Mouse (Mus musculus) thymus, adult 2 months (tissue): ENCODE data around the gene Naa80. TPM values are rescaled to one million over a fixed set of nuclear protein-coding genes. Genes with fewer than 3 reads are reported as not detected.

Experiments used
- DNase-seq: peaks from one replicate; pipeline ENCODE4 v3.0.0; 2021
- H3K27ac ChIP-seq: fragments of 200-500 bp; 2 replicates; pipeline ENCODE4 v1.5.1; 2012; ENCODE audit warnings: low read length, control low read depth; ENCODE audit not compliant: control insufficient read depth, insufficient read depth
- H3K27me3 ChIP-seq: fragments of 200-500 bp; 2 replicates; pipeline ENCODE4 v1.6.1; 2012; ENCODE audit warnings: mild to moderate bottlenecking, low read length, moderate library complexity, mixed read lengths; ENCODE audit not compliant: control insufficient read depth, insufficient read depth
- H3K36me3 ChIP-seq: fragments of 200-500 bp; 2 replicates; pipeline ENCODE4 v1.6.1; 2012; ENCODE audit warnings: mild to moderate bottlenecking, low read length, moderate library complexity; ENCODE audit not compliant: control insufficient read depth, insufficient read depth
- H3K4me1 ChIP-seq: fragments of 200-500 bp; replicated peaks from 2 replicates; pipeline ENCODE4 v1.6.1; 2012; ENCODE audit warnings: low read length; ENCODE audit not compliant: control insufficient read depth, insufficient read depth
- H3K4me3 ChIP-seq: fragments of 200-500 bp; 2 replicates; pipeline ENCODE4 v1.5.1; 2012; ENCODE audit warnings: mild to moderate bottlenecking, low read length, control low read depth, moderate library complexity; ENCODE audit not compliant: control insufficient read depth, insufficient read depth
- CTCF ChIP-seq: fragments of 200-500 bp; IDR thresholded peaks from 2 replicates; pipeline ENCODE4 v1.5.1; 2012; ENCODE audit warnings: mild to moderate bottlenecking, control low read depth, low read length, moderate library complexity, borderline replicate concordance; ENCODE audit not compliant: control insufficient read depth, poor library complexity, insufficient read depth; ENCODE audit errors: extremely low read depth
- POLR2A ChIP-seq: fragments of 200-500 bp; IDR thresholded peaks from 2 replicates; pipeline ENCODE4 v1.6.1; 2012; ENCODE audit warnings: mild to moderate bottlenecking, low read length, control low read depth, moderate library complexity; ENCODE audit not compliant: control insufficient read depth, poor library complexity, insufficient read depth; ENCODE audit errors: extremely low read depth
- WGBS: fragments of 180-500 bp; shearing (Covaris S2); methylation state at CpG from one replicate; pipeline ENCODE4 v1.1.7; 2018; 5-methylcytosine and 5-hydroxymethylcytosine counted together
- polyA plus RNA-seq: library from polyadenylated mRNA; depleted of rRNA; stranded (reverse); fragments of >200 nt; gene quantifications from 2 replicates; pipeline ENCODE4 v1.2.3, GENCODE M21; 2012

Naa80 gene
- polyA plus RNA-seq, 1 experiment = 103 TPM

DNA sequence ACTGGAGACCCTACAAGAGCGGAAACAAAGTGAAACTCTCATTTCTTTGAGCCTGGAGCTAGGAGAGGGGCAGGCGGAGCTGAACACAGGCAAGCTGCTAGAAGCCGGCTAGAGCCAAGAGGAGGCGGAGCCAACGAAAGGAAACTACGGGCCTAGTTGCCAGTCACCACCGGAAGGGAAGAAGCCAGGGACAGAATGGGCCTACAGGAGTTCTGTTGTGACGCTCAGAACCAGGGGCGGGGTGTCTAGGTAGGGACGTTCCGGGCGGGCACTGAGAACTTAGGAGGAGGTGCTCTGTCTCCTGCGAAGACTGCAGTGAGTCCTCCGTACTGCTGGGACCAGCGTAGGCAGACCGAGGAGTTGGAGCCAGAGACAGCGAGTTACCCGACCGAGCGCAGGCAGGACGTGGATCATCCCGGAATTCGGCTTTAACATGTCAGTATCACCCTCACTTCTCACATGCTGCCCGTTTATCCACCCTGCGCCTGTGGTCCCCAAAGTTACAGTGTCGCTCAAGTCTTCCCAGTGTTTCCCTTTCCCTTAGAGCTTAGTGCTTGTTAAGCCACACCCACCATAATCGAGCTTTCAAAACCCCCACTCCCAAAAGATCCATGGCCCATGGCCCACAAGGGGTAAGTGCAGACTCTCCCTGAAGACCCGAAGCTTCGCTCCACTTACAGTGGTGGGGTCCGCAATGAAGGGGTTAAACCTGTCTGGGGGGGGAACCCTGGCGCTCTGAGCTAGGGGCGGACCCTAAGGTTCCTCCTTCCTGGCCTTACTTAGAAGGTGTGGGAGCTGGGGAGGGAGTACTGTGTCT lies 2.0 kb downstream of the Naa80 start, which contains the start of gene Hyal3:
Gene Hyal3 (plus strand): TSS at position 318 of the 817 bp plus-strand sequence.
- Histone ChIP-seq H3K27me3 (no peaks in the 10 kb centered on the region), H3K4me3 (peak within 1 kb of the TSS; percentile 58), H3K4me1 (peaks cover 10% of the 10 kb centered on the region), H3K36me3 (no peaks in the 10 kb centered on the region), H3K27ac (peak within 1 kb of the TSS; percentile 50)
- TF ChIP-seq POLR2A (peak; percentile 71; the same call in 1 of the 2 replicates), CTCF (no peak)
- under 1% methylated on average over 32 of the region's 32 CpGs for WGBS
- peak; percentile 85 for DNase-seq

DNA sequence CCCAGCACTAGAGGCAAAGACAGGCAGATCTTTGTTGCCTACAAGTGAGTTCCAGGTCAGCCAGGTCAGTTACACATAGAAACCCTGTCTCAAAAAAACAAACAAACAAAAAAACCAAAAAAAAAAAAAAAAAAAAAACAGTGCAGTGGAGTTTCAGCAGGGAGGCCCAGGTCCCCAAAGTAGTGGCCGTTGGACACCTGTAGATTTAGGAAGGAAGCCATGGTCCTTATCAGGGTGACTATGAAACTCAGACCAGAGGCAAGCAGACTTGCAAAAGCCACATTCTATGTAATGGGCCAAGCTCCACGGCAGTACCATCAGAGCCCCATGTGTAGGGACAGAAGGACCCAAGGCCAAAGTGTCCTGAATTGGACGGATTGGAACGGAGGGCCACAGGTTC lies 2.9 kb downstream of the Naa80 start:
- H3K4me1 ChIP-seq = peaks cover 12% of the 10 kb centered on the region
- no peak for TF ChIP-seq CTCF
- no peak overlapping the region for H3K4me3 ChIP-seq
- WGBS = 51% methylated on average over 4 of the region's 4 CpGs
- no peak overlapping the region for H3K27ac ChIP-seq
- no peaks in the 10 kb centered on the region for H3K27me3 ChIP-seq
- DNase-seq = no peak
- H3K36me3 ChIP-seq = no peaks in the 10 kb centered on the region

DNA sequence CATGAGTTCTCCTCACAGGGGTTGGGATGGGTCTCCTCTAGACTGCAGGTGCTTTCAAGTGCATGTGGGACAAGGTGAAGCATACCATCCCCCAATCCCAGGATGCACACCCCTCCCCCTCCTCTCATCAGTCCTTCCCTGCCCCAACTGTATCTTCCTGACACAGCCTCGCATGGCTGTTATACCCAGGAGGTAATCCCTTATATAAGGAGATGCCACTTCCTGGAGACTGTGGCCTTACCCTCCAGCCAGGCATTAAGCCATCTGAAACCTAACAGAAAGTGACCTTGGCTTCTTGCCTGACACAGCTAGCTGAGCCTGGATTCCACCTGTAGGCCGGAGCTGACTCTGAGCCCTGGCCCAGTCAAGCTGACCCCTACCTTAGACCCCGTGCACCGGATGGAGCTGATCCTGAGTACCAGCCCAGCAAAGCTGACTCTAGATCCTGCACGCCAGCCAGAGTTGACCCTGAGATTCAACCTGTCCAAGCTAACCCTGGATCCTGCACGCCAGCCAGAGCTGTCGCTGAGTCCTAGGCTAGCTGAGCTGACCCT lies 3.9 kb downstream of the Naa80 start:
- Histone ChIP-seq H3K36me3 (no peaks in the 10 kb centered on the region), H3K4me3 (no peak overlapping the region), H3K27me3 (no peaks in the 10 kb centered on the region), H3K4me1 (peaks cover 14% of the 10 kb centered on the region), H3K27ac (no peak overlapping the region)
- 88% methylated on average over 7 of the region's 7 CpGs for WGBS
- TF ChIP-seq POLR2A (no peak), CTCF (no peak)
- DNase-seq = no peak

DNA sequence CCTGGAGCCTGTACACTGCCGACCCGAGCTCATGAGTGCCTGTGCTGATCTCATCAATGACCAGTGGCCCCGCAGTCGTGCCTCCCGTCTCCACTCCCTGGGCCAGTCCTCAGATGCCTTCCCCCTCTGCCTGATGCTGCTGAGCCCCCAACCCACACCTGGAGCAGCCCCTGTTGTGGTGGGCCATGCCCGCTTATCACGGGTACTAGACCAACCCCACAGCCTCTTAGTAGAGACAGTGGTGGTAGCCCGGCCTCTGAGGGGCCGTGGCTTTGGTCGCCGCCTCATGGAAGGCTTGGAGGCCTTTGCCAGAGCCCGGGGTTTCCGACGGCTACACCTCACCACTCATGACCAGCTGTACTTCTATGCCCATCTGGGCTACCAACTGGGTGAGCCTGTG lies 4.5 kb downstream of the Naa80 start:
- WGBS = 93% methylated on average over 14 of the region's 14 CpGs
- DNase-seq = no peak

DNA sequence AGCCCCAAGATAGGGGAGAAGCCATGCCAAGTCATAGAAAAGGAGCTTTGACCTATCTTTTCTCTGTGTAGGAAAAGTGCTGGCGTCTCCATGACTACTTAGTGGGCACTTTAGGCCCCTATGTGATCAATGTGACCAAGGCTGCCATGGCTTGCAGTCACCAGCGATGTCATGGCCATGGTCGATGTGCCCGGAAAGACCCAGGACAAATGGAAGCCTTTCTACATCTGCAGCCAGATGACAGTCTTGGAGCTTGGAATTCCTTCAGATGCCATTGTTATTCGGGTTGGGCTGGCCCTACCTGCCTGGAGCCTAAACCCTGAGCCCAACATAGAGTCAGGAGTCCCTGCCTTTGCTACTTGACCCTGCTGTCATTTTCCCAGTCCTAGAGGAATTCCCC lies 7.8 kb downstream of the Naa80 start:
- DNase-seq = no peak
- 93% methylated on average over 5 of the region's 5 CpGs for WGBS
- TF ChIP-seq POLR2A (no peak), CTCF (no peak)
- Histone ChIP-seq H3K4me3 (no peak overlapping the region), H3K27ac (no peak overlapping the region), H3K36me3 (no peaks in the 10 kb centered on the region), H3K27me3 (no peaks in the 10 kb centered on the region), H3K4me1 (peaks cover 19% of the 10 kb centered on the region)

More for the DNA sequence above, 4.5 kb downstream of the Naa80 start:
- Histone ChIP-seq H3K27ac (no peak overlapping the region), H3K36me3 (no peaks in the 10 kb centered on the region), H3K27me3 (no peaks in the 10 kb centered on the region), H3K4me1 (peaks cover 18% of the 10 kb centered on the region), H3K4me3 (no peak overlapping the region)
- TF ChIP-seq CTCF (no peak), POLR2A (no peak)

DNA sequence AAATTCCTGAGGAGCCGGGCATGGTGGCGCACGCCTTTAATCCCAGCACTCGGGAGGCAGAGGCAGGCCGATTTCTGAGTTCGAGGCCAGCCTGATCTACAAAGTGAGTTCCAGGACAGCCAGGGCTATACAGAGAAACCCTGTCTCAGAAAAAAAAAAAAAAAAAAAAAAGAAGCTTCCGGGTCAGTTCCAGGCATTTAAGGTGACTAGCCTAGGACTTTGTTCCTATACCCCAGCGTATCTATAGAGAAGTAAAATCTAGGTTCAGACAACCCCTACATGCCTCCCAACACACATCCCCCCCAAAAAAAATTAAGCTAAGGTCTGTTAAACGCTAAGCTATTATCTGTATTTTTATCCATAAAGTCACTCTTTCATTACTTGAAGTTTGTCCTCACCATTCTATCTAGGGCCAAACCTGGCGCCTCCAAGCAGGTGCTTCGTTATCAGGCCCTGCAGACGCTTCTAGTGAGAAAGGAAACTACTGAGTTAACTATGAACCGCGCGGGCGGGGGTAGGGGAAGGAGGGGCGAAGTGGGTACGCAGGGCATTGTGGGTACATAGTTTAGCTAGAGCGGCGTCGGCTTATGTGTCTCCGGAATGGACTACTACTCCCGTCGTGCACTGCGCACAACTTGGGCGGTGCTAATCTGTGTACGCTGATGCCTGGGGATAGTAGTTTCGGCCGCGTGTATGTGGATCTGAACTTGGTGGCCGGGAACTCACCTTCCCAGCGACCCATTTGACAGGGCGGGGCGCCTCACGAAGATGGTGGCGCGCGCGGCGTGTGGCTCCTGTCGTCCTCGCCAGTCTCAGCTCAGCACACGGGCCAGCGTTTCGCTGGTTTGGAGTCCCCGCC lies 8.5 kb downstream of the Naa80 start, which contains the start of gene Ifrd2:
Gene Ifrd2 (plus strand): TSS at position 669 of the 859 bp plus-strand sequence.
- 0 out of 2 replicates have a peak, but pooled peaks have one; percentile 36 for TF ChIP-seq CTCF
- TF ChIP-seq POLR2A = peak; percentile 59
- WGBS = 13% methylated on average over 46 of the region's 46 CpGs
- Histone ChIP-seq H3K4me3 (peak within 1 kb of the TSS; percentile 59), H3K27ac (no peak within 1 kb of the TSS), H3K27me3 (no peaks in the 10 kb centered on the region), H3K4me1 (peaks cover 16% of the 10 kb centered on the region), H3K36me3 (0 out of 2 replicates have a peak, but pooled peaks cover 5% of the 10 kb centered on the region)
- peak; percentile 99 for DNase-seq
